Mouse (Mus musculus): ENCODE measurements around the gene Rbpms2. TPM values are rescaled to one million over a fixed set of nuclear protein-coding genes. Genes with fewer than 3 reads are reported as not detected.

The Rbpms2 gene
- total and polyA plus RNA-seq, 2 experiments from 2014 or later = 3.1 to 3.4 TPM

GRCm38 (mm10) chr9:65654700-65655237, 25.3 kb downstream of the Rbpms2 start:
- Histone ChIP-seq H3K4me3 (ENCODE audit: low read depth, low read length) (no peak overlapping the region), H3K27ac (ENCODE audit: low read depth, low read length) (no peak overlapping the region), H3K9ac (replicated peaks; ENCODE audit: low read length, poor library complexity, severe bottlenecking) (no peak overlapping the region), H3K9me3 (ENCODE audit: low read length) (no peaks in the 10 kb centered on the region), H3K4me1 (ENCODE audit: insufficient read depth, low read length) (no peaks in the 10 kb centered on the region), H3K36me3 (ENCODE audit: insufficient read depth, low read length) (no peaks in the 10 kb centered on the region), H3K27me3 (ENCODE audit: insufficient read depth, low read length) (no peaks in the 10 kb centered on the region), H3K4me2 (ENCODE audit: low read depth, low read length, poor library complexity, severe bottlenecking) (no peak overlapping the region)
- ATAC-seq (ENCODE audit: low FRiP score) = no peak
- DNase-seq (ENCODE audit: low spot score) = no peak
- no peak for TF ChIP-seq CTCF (IDR thresholded peaks at IDR 0.05)
- 86% methylated on average over 3 of the region's 3 CpGs for WGBS

- Histone ChIP-seq H3K4me2 (ENCODE audit: low read depth, low read length, poor library complexity, severe bottlenecking) (no peak overlapping the region), H3K4me3 (ENCODE audit: low read depth, low read length) (no peak overlapping the region), H3K9ac (replicated peaks; ENCODE audit: low read length, poor library complexity, severe bottlenecking) (no peak overlapping the region), H3K27me3 (ENCODE audit: insufficient read depth, low read length) (no peaks in the 10 kb centered on the region), H3K4me1 (ENCODE audit: insufficient read depth, low read length) (no peaks in the 10 kb centered on the region), H3K9me3 (ENCODE audit: low read length) (no peaks in the 10 kb centered on the region), H3K36me3 (ENCODE audit: insufficient read depth, low read length) (no peaks in the 10 kb centered on the region), H3K27ac (ENCODE audit: low read depth, low read length) (no peak overlapping the region)
- no peak for TF ChIP-seq CTCF (IDR thresholded peaks at IDR 0.05)
- DNase-seq (ENCODE audit: low spot score) (no peak), ATAC-seq (ENCODE audit: low FRiP score) (no peak)
- 85% methylated on average over 8 of the region's 8 CpGs for whole genome bisulfite sequencing
Measured at GRCm38 (mm10) chr9:65655540-65655939, 26.1 kb downstream of the Rbpms2 start.

GRCm38 (mm10) chr9:65657218-65657617, 27.8 kb downstream of the Rbpms2 start:
- DNase-seq (ENCODE audit: low spot score) = no peak
- Histone ChIP-seq H3K27ac (ENCODE audit: low read depth, low read length) (no peak overlapping the region), H3K4me2 (ENCODE audit: low read depth, low read length, poor library complexity, severe bottlenecking) (no peak overlapping the region), H3K36me3 (ENCODE audit: insufficient read depth, low read length) (no peaks in the 10 kb centered on the region), H3K9ac (replicated peaks; ENCODE audit: low read length, poor library complexity, severe bottlenecking) (no peak overlapping the region), H3K27me3 (ENCODE audit: insufficient read depth, low read length) (no peaks in the 10 kb centered on the region), H3K9me3 (ENCODE audit: low read length) (no peaks in the 10 kb centered on the region), H3K4me3 (ENCODE audit: low read depth, low read length) (no peak overlapping the region), H3K4me1 (ENCODE audit: insufficient read depth, low read length) (no peaks in the 10 kb centered on the region)
- ATAC-seq (ENCODE audit: low FRiP score) = no peak
- TF ChIP-seq CTCF (IDR thresholded peaks at IDR 0.05) = no peak
- WGBS = 74% methylated on average over 3 of the region's 3 CpGs

- no peaks in the 10 kb centered on the region for H3K4me1 ChIP-seq (ENCODE audit: insufficient read depth, low read length)
Measured at GRCm38 (mm10) chr9:65661029-65661428, 31.6 kb downstream of the Rbpms2 start.

DNA sequence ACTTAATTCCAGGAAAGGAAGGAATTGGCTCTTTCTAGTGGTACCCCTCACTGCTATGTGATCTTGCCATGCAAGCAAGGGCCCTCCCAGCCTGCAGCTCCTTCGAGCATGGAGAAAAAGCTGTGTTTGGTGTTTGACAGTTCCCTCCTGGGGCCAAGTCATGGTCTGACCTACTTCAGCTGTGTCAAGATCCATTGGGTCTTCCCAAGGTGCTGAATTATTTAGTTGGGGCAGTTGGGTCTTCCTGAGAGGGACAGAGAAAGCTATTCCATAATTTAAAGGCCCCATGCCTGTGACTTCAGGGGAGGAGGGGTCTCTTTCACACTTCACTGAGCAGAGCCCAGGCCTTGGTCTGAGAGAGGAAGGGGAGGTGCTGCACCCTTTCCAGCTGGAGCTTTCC, 32.0 kb downstream of the Rbpms2 start:
- no peak overlapping the region for H3K4me2 ChIP-seq (ENCODE audit: low read depth, low read length, poor library complexity, severe bottlenecking)
- H3K4me1 ChIP-seq (ENCODE audit: insufficient read depth, low read length) = no peaks in the 10 kb centered on the region
- H3K9ac ChIP-seq (replicated peaks; ENCODE audit: low read length, poor library complexity, severe bottlenecking) = no peak overlapping the region
- ATAC-seq (ENCODE audit: low FRiP score) (no peak), DNase-seq (ENCODE audit: low spot score) (no peak)
- no peaks in the 10 kb centered on the region for H3K9me3 ChIP-seq (ENCODE audit: low read length)
- H3K4me3 ChIP-seq (ENCODE audit: low read depth, low read length) = no peak overlapping the region
- TF ChIP-seq CTCF (IDR thresholded peaks at IDR 0.05) = no peak
- H3K27ac ChIP-seq (ENCODE audit: low read depth, low read length) = no peak overlapping the region
- 53% methylated on average over 1 of the region's 1 CpGs for WGBS
- H3K36me3 ChIP-seq (ENCODE audit: insufficient read depth, low read length) = no peaks in the 10 kb centered on the region
- H3K27me3 ChIP-seq (ENCODE audit: insufficient read depth, low read length) = no peaks in the 10 kb centered on the region

More at GRCm38 (mm10) chr9:65661029-65661428, 31.6 kb downstream of the Rbpms2 start:
- WGBS = 63% methylated on average over 5 of the region's 5 CpGs
- Histone ChIP-seq H3K27ac (ENCODE audit: low read depth, low read length) (no peak overlapping the region), H3K9ac (replicated peaks; ENCODE audit: low read length, poor library complexity, severe bottlenecking) (no peak overlapping the region), H3K36me3 (ENCODE audit: insufficient read depth, low read length) (no peaks in the 10 kb centered on the region), H3K9me3 (ENCODE audit: low read length) (no peaks in the 10 kb centered on the region), H3K4me2 (ENCODE audit: low read depth, low read length, poor library complexity, severe bottlenecking) (no peak overlapping the region), H3K4me3 (ENCODE audit: low read depth, low read length) (no peak overlapping the region), H3K27me3 (ENCODE audit: insufficient read depth, low read length) (no peaks in the 10 kb centered on the region)
- DNase-seq (ENCODE audit: low spot score) (no peak), ATAC-seq (ENCODE audit: low FRiP score) (no peak)
- TF ChIP-seq CTCF (IDR thresholded peaks at IDR 0.05) = peak; percentile 42

- ATAC-seq (ENCODE audit: low FRiP score) = no peak
- H3K36me3 ChIP-seq (ENCODE audit: insufficient read depth, low read length) = no peaks in the 10 kb centered on the region
- no peaks in the 10 kb centered on the region for H3K4me1 ChIP-seq (ENCODE audit: insufficient read depth, low read length)
- no peak overlapping the region for H3K4me3 ChIP-seq (ENCODE audit: low read depth, low read length)
- no peak overlapping the region for H3K4me2 ChIP-seq (ENCODE audit: low read depth, low read length, poor library complexity, severe bottlenecking)
- no peak overlapping the region for H3K9ac ChIP-seq (replicated peaks; ENCODE audit: low read length, poor library complexity, severe bottlenecking)
- no peak overlapping the region for H3K27ac ChIP-seq (ENCODE audit: low read depth, low read length)
- peak; percentile 92 for TF ChIP-seq CTCF (IDR thresholded peaks at IDR 0.05)
- 3% methylated on average over 3 of the region's 3 CpGs for WGBS
- peak; percentile 73 for DNase-seq (ENCODE audit: low spot score)
- no peaks in the 10 kb centered on the region for H3K9me3 ChIP-seq (ENCODE audit: low read length)
- H3K27me3 ChIP-seq (ENCODE audit: insufficient read depth, low read length) = no peaks in the 10 kb centered on the region
Measured at GRCm38 (mm10) chr9:65664163-65664562, 34.7 kb downstream of the Rbpms2 start.

Data from midbrain, postnatal 0 days (tissue).